Mouse (Mus musculus): ENCODE data around the gene Lgi4. TPM values are rescaled to one million over a fixed set of nuclear protein-coding genes. Genes with fewer than 3 reads are reported as not detected.

Gene Lgi4
- total RNA-seq (2014; rRNA removed) (0.07 and 0.18 TPM in 2 replicates), polyA plus RNA-seq (2012; rRNA removed) (0.04 and 0.09 TPM in 2 replicates)

DNA sequence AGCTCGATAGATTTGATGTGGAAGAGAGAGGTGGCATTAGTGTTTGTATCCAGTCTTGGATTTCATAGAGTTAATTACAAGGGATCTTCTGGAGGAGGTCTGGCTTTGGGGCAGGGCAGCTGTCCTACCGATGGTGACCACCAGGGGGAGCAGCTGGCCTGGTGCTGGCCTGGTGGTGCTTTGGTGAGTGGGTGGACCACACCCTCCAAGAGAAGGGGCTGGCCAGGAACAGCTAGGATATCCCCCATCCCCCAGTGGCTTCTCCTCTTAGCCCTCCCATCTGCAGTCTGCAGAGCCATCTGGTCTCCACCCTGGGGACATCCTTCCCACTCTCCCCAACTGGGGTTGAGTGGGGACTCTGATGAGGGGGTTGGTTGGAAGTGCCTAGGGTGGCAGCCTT lies at the start of gene Lgi4:
TSS of gene Lgi4 (plus strand) at position 235 of the 400 bp plus-strand sequence.
- Histone ChIP-seq H3K9ac (ENCODE audit: low read depth, low read length) (peak within 1 kb of the TSS; percentile 45), H3K79me2 (ENCODE audit: control insufficient read depth, insufficient read depth, low read length) (0 out of 2 replicates have a peak, but pooled peaks cover 2% of the 10 kb centered on the region), H3K36me3 (ENCODE audit: control insufficient read depth, insufficient read depth, low read length) (no peaks in the 10 kb centered on the region), H3K4me3 (ENCODE audit: insufficient read depth, low read depth, low read length) (no peak within 1 kb of the TSS), H3K27me3 (ENCODE audit: control insufficient read depth, insufficient read depth, low read length) (no peaks in the 10 kb centered on the region), H3K4me1 (ENCODE audit: control insufficient read depth, insufficient read depth, low read length) (peaks cover 22% of the 10 kb centered on the region), H3K27ac (replicated peaks; ENCODE audit: insufficient read depth, low read depth, low read length) (peak within 1 kb of the TSS; percentile 98)
- TF ChIP-seq POLR2A (IDR thresholded peaks at IDR 0.05; ENCODE audit: extremely low read depth, insufficient read depth, low read length) (no peak), CTCF (IDR thresholded peaks at IDR 0.05; ENCODE audit: low read depth, low read length) (peak; percentile 98)
- 0% methylated on average over 2 of the region's 2 CpGs for WGBS
- DNase-seq (ENCODE audit: extremely low read depth, low read depth, low spot score), result peak; percentile 34

GRCm38 (mm10) chr7:31012971-31013370 lies 46.2 kb upstream of the Lgi4 start:
- H3K79me2 ChIP-seq (ENCODE audit: control insufficient read depth, insufficient read depth, low read length), result no peaks in the 10 kb centered on the region
- no peaks in the 10 kb centered on the region for H3K36me3 ChIP-seq (ENCODE audit: control insufficient read depth, insufficient read depth, low read length)
- no peaks in the 10 kb centered on the region for H3K27me3 ChIP-seq (ENCODE audit: control insufficient read depth, insufficient read depth, low read length)
- DNase-seq (ENCODE audit: extremely low read depth, low read depth, low spot score), result peak; percentile 69
- H3K9ac ChIP-seq (ENCODE audit: low read depth, low read length), result no peak overlapping the region
- WGBS, result 27% methylated on average over 5 of the region's 5 CpGs
- no peak overlapping the region for H3K4me3 ChIP-seq (ENCODE audit: insufficient read depth, low read depth, low read length)
- no peak overlapping the region for H3K27ac ChIP-seq (replicated peaks; ENCODE audit: insufficient read depth, low read depth, low read length)
- TF ChIP-seq POLR2A (IDR thresholded peaks at IDR 0.05; ENCODE audit: extremely low read depth, insufficient read depth, low read length) (no peak), CTCF (IDR thresholded peaks at IDR 0.05; ENCODE audit: low read depth, low read length) (no peak)
- peaks cover 5% of the 10 kb centered on the region; the same call in 1 of the 2 replicates for H3K4me1 ChIP-seq (ENCODE audit: control insufficient read depth, insufficient read depth, low read length)

GRCm38 (mm10) chr7:31017104-31017901 lies 41.8 kb upstream of the Lgi4 start:
- 62% methylated on average over 10 of the region's 10 CpGs for WGBS
- Histone ChIP-seq H3K27me3 (ENCODE audit: control insufficient read depth, insufficient read depth, low read length) (no peaks in the 10 kb centered on the region), H3K36me3 (ENCODE audit: control insufficient read depth, insufficient read depth, low read length) (no peaks in the 10 kb centered on the region), H3K27ac (replicated peaks; ENCODE audit: insufficient read depth, low read depth, low read length) (no peak overlapping the region), H3K4me3 (ENCODE audit: insufficient read depth, low read depth, low read length) (no peak overlapping the region), H3K4me1 (ENCODE audit: control insufficient read depth, insufficient read depth, low read length) (peaks cover 5% of the 10 kb centered on the region; the same call in 1 of the 2 replicates), H3K9ac (ENCODE audit: low read depth, low read length) (no peak overlapping the region), H3K79me2 (ENCODE audit: control insufficient read depth, insufficient read depth, low read length) (no peaks in the 10 kb centered on the region)
- DNase-seq (ENCODE audit: extremely low read depth, low read depth, low spot score), result peak; percentile 19
- no peak for TF ChIP-seq POLR2A (IDR thresholded peaks at IDR 0.05; ENCODE audit: extremely low read depth, insufficient read depth, low read length)
- TF ChIP-seq CTCF (IDR thresholded peaks at IDR 0.05; ENCODE audit: low read depth, low read length), result no peak

GRCm38 (mm10) chr7:31028609-31029008 lies 30.5 kb upstream of the Lgi4 start:
- TF ChIP-seq CTCF (IDR thresholded peaks at IDR 0.05; ENCODE audit: low read depth, low read length), result no peak
- TF ChIP-seq POLR2A (IDR thresholded peaks at IDR 0.05; ENCODE audit: extremely low read depth, insufficient read depth, low read length), result no peak
- H3K79me2 ChIP-seq (ENCODE audit: control insufficient read depth, insufficient read depth, low read length), result no peaks in the 10 kb centered on the region
- DNase-seq (ENCODE audit: extremely low read depth, low read depth, low spot score), result no peak
- no peaks in the 10 kb centered on the region for H3K4me1 ChIP-seq (ENCODE audit: control insufficient read depth, insufficient read depth, low read length)
- H3K27me3 ChIP-seq (ENCODE audit: control insufficient read depth, insufficient read depth, low read length), result no peaks in the 10 kb centered on the region
- H3K4me3 ChIP-seq (ENCODE audit: insufficient read depth, low read depth, low read length), result no peak overlapping the region
- no peak overlapping the region for H3K9ac ChIP-seq (ENCODE audit: low read depth, low read length)
- H3K36me3 ChIP-seq (ENCODE audit: control insufficient read depth, insufficient read depth, low read length), result no peaks in the 10 kb centered on the region
- WGBS, result 76% methylated on average over 8 of the region's 8 CpGs
- no peak overlapping the region for H3K27ac ChIP-seq (replicated peaks; ENCODE audit: insufficient read depth, low read depth, low read length)

- 82% methylated on average over 2 of the region's 2 CpGs for WGBS
- Histone ChIP-seq H3K36me3 (ENCODE audit: control insufficient read depth, insufficient read depth, low read length) (no peaks in the 10 kb centered on the region), H3K79me2 (ENCODE audit: control insufficient read depth, insufficient read depth, low read length) (no peaks in the 10 kb centered on the region), H3K9ac (ENCODE audit: low read depth, low read length) (no peak overlapping the region), H3K4me1 (ENCODE audit: control insufficient read depth, insufficient read depth, low read length) (no peaks in the 10 kb centered on the region), H3K27me3 (ENCODE audit: control insufficient read depth, insufficient read depth, low read length) (no peaks in the 10 kb centered on the region), H3K27ac (replicated peaks; ENCODE audit: insufficient read depth, low read depth, low read length) (no peak overlapping the region), H3K4me3 (ENCODE audit: insufficient read depth, low read depth, low read length) (no peak overlapping the region)
- TF ChIP-seq CTCF (IDR thresholded peaks at IDR 0.05; ENCODE audit: low read depth, low read length), result 0 out of 2 replicates have a peak, but pooled peaks have one; percentile 18
- TF ChIP-seq POLR2A (IDR thresholded peaks at IDR 0.05; ENCODE audit: extremely low read depth, insufficient read depth, low read length), result no peak
- peak; percentile 31 for DNase-seq (ENCODE audit: extremely low read depth, low read depth, low spot score)
These were observed 28.4 kb upstream of the Lgi4 start for GRCm38 (mm10) chr7:31030717-31031116.

DNA sequence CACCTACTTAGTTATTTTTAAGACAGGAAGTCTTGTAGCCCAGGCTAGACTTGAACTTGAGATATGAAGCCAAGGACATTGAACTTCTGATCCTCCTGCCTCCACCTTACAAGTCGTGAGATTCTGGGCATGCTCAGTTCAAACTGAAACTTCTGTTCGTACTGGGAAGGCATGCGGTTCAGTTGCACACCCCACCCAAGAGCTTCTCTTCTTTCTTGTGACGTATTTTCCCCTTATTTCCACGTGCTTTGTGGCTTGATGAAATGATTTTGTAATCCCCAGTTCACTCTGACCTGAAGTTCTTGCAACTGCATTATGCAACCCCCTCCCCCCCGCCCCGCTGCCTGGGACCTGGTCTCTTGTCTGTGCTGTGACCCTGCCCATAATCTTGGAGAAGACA lies 27.4 kb upstream of the Lgi4 start:
- no peaks in the 10 kb centered on the region for H3K79me2 ChIP-seq (ENCODE audit: control insufficient read depth, insufficient read depth, low read length)
- no peak overlapping the region for H3K9ac ChIP-seq (ENCODE audit: low read depth, low read length)
- H3K36me3 ChIP-seq (ENCODE audit: control insufficient read depth, insufficient read depth, low read length), result no peaks in the 10 kb centered on the region
- TF ChIP-seq POLR2A (IDR thresholded peaks at IDR 0.05; ENCODE audit: extremely low read depth, insufficient read depth, low read length) (no peak), CTCF (IDR thresholded peaks at IDR 0.05; ENCODE audit: low read depth, low read length) (no peak)
- H3K27ac ChIP-seq (replicated peaks; ENCODE audit: insufficient read depth, low read depth, low read length), result no peak overlapping the region
- no peaks in the 10 kb centered on the region for H3K27me3 ChIP-seq (ENCODE audit: control insufficient read depth, insufficient read depth, low read length)
- no peaks in the 10 kb centered on the region for H3K4me1 ChIP-seq (ENCODE audit: control insufficient read depth, insufficient read depth, low read length)
- DNase-seq (ENCODE audit: extremely low read depth, low read depth, low spot score), result peak; percentile 39
- H3K4me3 ChIP-seq (ENCODE audit: insufficient read depth, low read depth, low read length), result no peak overlapping the region
- 65% methylated on average over 7 of the region's 7 CpGs for WGBS
